Mouse (Mus musculus): Measurements from ENCODE around the gene Pccb. TPM values are rescaled to one million over a fixed set of nuclear protein-coding genes. Genes with fewer than 3 reads are reported as not detected.

Gene Pccb
- total and polyA plus RNA-seq, 2 experiments from 2014 or later = 27.2 to 49.3 TPM

GRCm38 (mm10) chr9:101035836-101036596 lies 1.3 kb upstream of the Pccb start:
- WGBS = 93% methylated on average over 10 of the region's 15 CpGs
- no peaks in the 10 kb centered on the region; the same call in 1 of the 2 replicates for H3K36me3 ChIP-seq (ENCODE audit: insufficient read depth)
- no peaks in the 10 kb centered on the region for H3K9me3 ChIP-seq (ENCODE audit: low read length)
- no peak for TF ChIP-seq CTCF (IDR thresholded peaks at IDR 0.05; ENCODE audit: low read depth)
- no peak overlapping the region for H3K4me2 ChIP-seq (ENCODE audit: low read depth)
- no peak overlapping the region for H3K27ac ChIP-seq (ENCODE audit: low read depth, low read length)
- peaks cover 11% of the 10 kb centered on the region for H3K4me1 ChIP-seq (ENCODE audit: insufficient read depth)
- no peak overlapping the region for H3K4me3 ChIP-seq (ENCODE audit: low read depth, low read length)
- ATAC-seq (no peak), DNase-seq (no peak)
- H3K9ac ChIP-seq = no peak overlapping the region
- H3K27me3 ChIP-seq (ENCODE audit: insufficient read depth, low read length) = no peaks in the 10 kb centered on the region

- 5% methylated on average over 14 of the region's 14 CpGs for WGBS
- TF ChIP-seq CTCF (IDR thresholded peaks at IDR 0.05; ENCODE audit: low read depth) = no peak
- ATAC-seq (no peak), DNase-seq (no peak)
- H3K4me2 ChIP-seq (ENCODE audit: low read depth) = peak overlapping the region; percentile 55
- H3K9me3 ChIP-seq (ENCODE audit: low read length) = no peaks in the 10 kb centered on the region
- H3K4me1 ChIP-seq (ENCODE audit: insufficient read depth) = peaks cover 11% of the 10 kb centered on the region
- H3K4me3 ChIP-seq (ENCODE audit: low read depth, low read length) = peak overlapping the region; percentile 52
- peak overlapping the region; percentile 65 for H3K9ac ChIP-seq
- peak overlapping the region; percentile 91 for H3K27ac ChIP-seq (ENCODE audit: low read depth, low read length)
- no peaks in the 10 kb centered on the region for H3K27me3 ChIP-seq (ENCODE audit: insufficient read depth, low read length)
- H3K36me3 ChIP-seq (ENCODE audit: insufficient read depth) = peaks cover under 1% of the 10 kb centered on the region; the same call in 1 of the 2 replicates
Observed at GRCm38 (mm10) chr9:101033761-101034447, 794 bp downstream of the Pccb start.

- no peak for DNase-seq
- peaks cover 14% of the 10 kb centered on the region; the same call in 1 of the 2 replicates for H3K36me3 ChIP-seq (ENCODE audit: insufficient read depth)
- ATAC-seq = no peak
- H3K27ac ChIP-seq (ENCODE audit: low read depth, low read length) = no peak overlapping the region
- H3K27me3 ChIP-seq (ENCODE audit: insufficient read depth, low read length) = no peaks in the 10 kb centered on the region
- H3K4me2 ChIP-seq (ENCODE audit: low read depth) = no peak overlapping the region
- no peak for TF ChIP-seq CTCF (IDR thresholded peaks at IDR 0.05; ENCODE audit: low read depth)
- H3K9me3 ChIP-seq (ENCODE audit: low read length) = no peaks in the 10 kb centered on the region
- no peaks in the 10 kb centered on the region for H3K4me1 ChIP-seq (ENCODE audit: insufficient read depth)
- H3K9ac ChIP-seq = no peak overlapping the region
- WGBS = 97% methylated on average over 10 of the region's 10 CpGs
- no peak overlapping the region for H3K4me3 ChIP-seq (ENCODE audit: low read depth, low read length)
Observed at GRCm38 (mm10) chr9:101018768-101019167, 15.9 kb downstream of the Pccb start.

GRCm38 (mm10) chr9:101017734-101018516 lies 16.8 kb downstream of the Pccb start:
- Histone ChIP-seq H3K36me3 (ENCODE audit: insufficient read depth) (peaks cover 9% of the 10 kb centered on the region; the same call in 1 of the 2 replicates), H3K4me3 (ENCODE audit: low read depth, low read length) (no peak overlapping the region), H3K27ac (ENCODE audit: low read depth, low read length) (no peak overlapping the region), H3K4me2 (ENCODE audit: low read depth) (no peak overlapping the region), H3K27me3 (ENCODE audit: insufficient read depth, low read length) (no peaks in the 10 kb centered on the region), H3K9me3 (ENCODE audit: low read length) (no peaks in the 10 kb centered on the region), H3K4me1 (ENCODE audit: insufficient read depth) (no peaks in the 10 kb centered on the region), H3K9ac (no peak overlapping the region)
- DNase-seq = no peak
- no peak for ATAC-seq
- WGBS = 88% methylated on average over 15 of the region's 15 CpGs
- no peak for TF ChIP-seq CTCF (IDR thresholded peaks at IDR 0.05; ENCODE audit: low read depth)

- WGBS = 95% methylated on average over 9 of the region's 9 CpGs
- no peak for TF ChIP-seq CTCF (IDR thresholded peaks at IDR 0.05; ENCODE audit: low read depth)
- peaks cover 13% of the 10 kb centered on the region for H3K36me3 ChIP-seq (ENCODE audit: insufficient read depth)
Observed at GRCm38 (mm10) chr9:101015324-101015723, 19.4 kb downstream of the Pccb start.

GRCm38 (mm10) chr9:101012433-101012832 lies 22.3 kb downstream of the Pccb start:
- no peaks in the 10 kb centered on the region for H3K4me1 ChIP-seq (ENCODE audit: insufficient read depth)
- peaks cover 13% of the 10 kb centered on the region for H3K36me3 ChIP-seq (ENCODE audit: insufficient read depth)
- DNase-seq (no peak), ATAC-seq (no peak)
- no peak overlapping the region for H3K4me2 ChIP-seq (ENCODE audit: low read depth)
- no peaks in the 10 kb centered on the region for H3K27me3 ChIP-seq (ENCODE audit: insufficient read depth, low read length)
- H3K4me3 ChIP-seq (ENCODE audit: low read depth, low read length) = no peak overlapping the region
- H3K9ac ChIP-seq = no peak overlapping the region
- WGBS = 78% methylated on average over 10 of the region's 10 CpGs
- H3K9me3 ChIP-seq (ENCODE audit: low read length) = no peaks in the 10 kb centered on the region
- TF ChIP-seq CTCF (IDR thresholded peaks at IDR 0.05; ENCODE audit: low read depth) = no peak
- H3K27ac ChIP-seq (ENCODE audit: low read depth, low read length) = no peak overlapping the region

More at GRCm38 (mm10) chr9:101015324-101015723, 19.4 kb downstream of the Pccb start:
- no peaks in the 10 kb centered on the region for H3K9me3 ChIP-seq (ENCODE audit: low read length)
- no peak overlapping the region for H3K4me2 ChIP-seq (ENCODE audit: low read depth)
- H3K27me3 ChIP-seq (ENCODE audit: insufficient read depth, low read length) = no peaks in the 10 kb centered on the region
- DNase-seq = no peak
- H3K4me1 ChIP-seq (ENCODE audit: insufficient read depth) = no peaks in the 10 kb centered on the region
- no peak overlapping the region for H3K9ac ChIP-seq
- H3K27ac ChIP-seq (ENCODE audit: low read depth, low read length) = no peak overlapping the region
- H3K4me3 ChIP-seq (ENCODE audit: low read depth, low read length) = no peak overlapping the region
- no peak for ATAC-seq

Data from forebrain, postnatal 0 days (tissue).